Mouse (Mus musculus) activated CD4-positive, CD25-positive, alpha-beta regulatory T cell, adult 4 months (primary cell): ENCODE measurements around the gene Mvp. TPM values are rescaled to one million over a fixed set of nuclear protein-coding genes. Genes with fewer than 3 reads are reported as not detected.

Source experiments
- ATAC-seq: one replicate; pipeline ENCODE4 v1.8.0; 2017
- polyA plus RNA-seq, 2 experiments: library from polyadenylated mRNA; unstranded; fragments of 100-300 nt; shearing (Covaris generic); gene quantifications; one replicate each; pipeline ENCODE4 v1.2.1; 2017

The Mvp gene
- polyA plus RNA-seq, 2 experiments from 2014 or later: 12.5 to 18.3 TPM

- ATAC-seq: peak; percentile 74
Observed at GRCm38 (mm10) chr7:126949793-126950646, 64.4 kb downstream of the Mvp start, which contains the start of gene Sez6l2. Gene Sez6l2, plus strand, starts transcription at chr7:126950563.

DNA sequence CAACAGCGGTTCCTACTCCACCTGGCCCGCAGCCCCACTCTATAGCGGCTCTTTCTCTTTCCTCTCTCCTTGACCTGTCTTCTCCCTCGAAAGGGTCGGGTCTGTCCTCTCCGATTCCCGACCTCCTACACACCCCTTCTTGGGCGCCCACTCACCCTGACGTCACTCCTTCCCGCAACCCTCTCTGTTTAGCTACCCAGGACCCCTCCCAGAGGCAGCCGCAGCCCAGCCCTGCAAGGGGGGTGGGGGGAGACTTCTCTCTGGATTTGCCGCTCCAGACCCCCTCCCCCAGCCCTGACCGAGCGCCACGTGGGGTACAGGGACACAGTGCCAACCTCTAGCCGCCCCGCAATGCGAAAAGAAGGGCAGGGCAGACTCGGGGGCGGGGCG lies 65.0 kb downstream of the Mvp start, which contains the start of gene Asphd1:
Gene Asphd1 (minus strand): TSS at position 180 of the 390 bp plus-strand sequence.
- no peak for ATAC-seq

DNA sequence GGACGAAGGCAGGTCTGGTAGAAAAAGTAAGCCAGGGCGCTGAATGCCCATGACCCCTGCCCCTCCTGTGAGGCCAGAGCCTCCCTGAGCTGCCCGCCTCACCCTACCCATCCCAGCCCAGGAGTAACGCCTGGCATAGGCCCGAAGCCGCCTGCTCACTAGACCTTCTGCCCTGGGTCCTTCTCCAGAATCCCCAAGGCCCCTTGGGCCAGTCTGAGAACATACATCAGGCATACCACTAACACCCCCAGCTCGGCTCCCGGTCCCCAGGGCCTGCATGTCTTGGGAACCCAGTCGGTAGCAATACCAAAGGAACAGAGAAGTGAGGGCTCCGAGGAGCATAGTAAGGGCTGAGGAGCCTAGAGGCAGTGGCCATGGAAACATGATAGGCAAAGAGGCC lies 65.8 kb downstream of the Mvp start:
- ATAC-seq: no peak

- ATAC-seq: no peak
Observed at GRCm38 (mm10) chr7:126946530-126946929, 67.9 kb downstream of the Mvp start.

DNA sequence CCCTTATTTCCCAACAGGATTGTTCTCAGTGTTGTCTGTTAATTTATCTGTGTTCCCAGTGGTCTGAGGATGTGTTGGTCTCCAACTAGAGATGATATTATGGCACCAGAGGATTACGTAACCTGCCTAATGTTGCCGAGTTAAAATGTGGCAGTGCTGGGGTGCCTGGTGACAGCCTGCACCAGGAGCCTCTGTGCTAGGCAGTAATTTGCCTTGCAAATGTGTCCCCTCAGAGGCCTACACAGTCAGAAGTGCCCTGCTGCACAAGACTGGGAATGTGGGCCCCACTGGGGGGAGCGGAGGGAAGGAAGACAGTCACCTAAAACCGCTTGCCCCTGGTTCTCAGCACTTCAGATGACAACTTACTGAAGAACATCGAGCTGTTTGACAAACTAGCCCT lies 72.6 kb downstream of the Mvp start:
- no peak for ATAC-seq

- no peak for ATAC-seq
Observed at GRCm38 (mm10) chr7:126941171-126941570, 73.2 kb downstream of the Mvp start.

Other genes with a start within 250 kb of the Mvp start
- 100 to 1,000 TPM; 144 to 253 TPM for gene Gdpd3, start 248.3 kb downstream of the Mvp start, polyA plus RNA-seq
- 100 to 1,000 TPM; 101 to 105 TPM for gene Ypel3, start 237.7 kb downstream of the Mvp start, polyA plus RNA-seq
- gene Tbx6, start 233.1 kb downstream of the Mvp start, polyA plus RNA-seq: 1 to 10 TPM; 2.7 to 2.8 TPM
- gene Ppp4c, start 222.1 kb downstream of the Mvp start, polyA plus RNA-seq: 100 to 1,000 TPM; 133 to 149 TPM
- gene Fam57b, start 217.0 kb downstream of the Mvp start, polyA plus RNA-seq: not detected
- not detected for gene 4930451I11Rik, start 183.0 kb downstream of the Mvp start, polyA plus RNA-seq
- gene Doc2a, start 167.2 kb downstream of the Mvp start, polyA plus RNA-seq: not detected
- 10 to 100 TPM; 10.5 to 18.4 TPM for gene Hirip3, start 152.6 kb downstream of the Mvp start, polyA plus RNA-seq
- gene Ino80e, start 152.2 kb downstream of the Mvp start, polyA plus RNA-seq: 10 to 100 TPM; 54.8 to 82.2 TPM
- gene Taok2, start 129.9 kb downstream of the Mvp start, polyA plus RNA-seq: 10 to 100 TPM; 16.8 to 19.5 TPM
- 10 to 100 TPM; 43.7 to 56.1 TPM for gene Tmem219, start 91.7 kb downstream of the Mvp start, polyA plus RNA-seq
- 1 to 10 TPM; 7.7 to 8.4 TPM for gene Kctd13, start 85.7 kb downstream of the Mvp start, polyA plus RNA-seq
- gene Asphd1, start 65.0 kb downstream of the Mvp start, polyA plus RNA-seq: under 1 TPM in 1 of 2 experiments, not detected in 1; 0.46 TPM
- gene Sez6l2, start 64.1 kb downstream of the Mvp start, polyA plus RNA-seq: under 1 TPM; 0.17 to 0.58 TPM
- gene Cdipt, start 38.7 kb downstream of the Mvp start, polyA plus RNA-seq: 100 to 1,000 TPM; 119 to 136 TPM
- 1 to 10 TPM in 1 of 2 experiments, under 1 TPM in 1; 0.37 to 1.5 TPM for gene Cdiptos, start 38.5 kb downstream of the Mvp start, polyA plus RNA-seq
- not detected for gene Pagr1b, start 1.9 kb upstream of the Mvp start, polyA plus RNA-seq
- gene Pagr1a, start 2.7 kb upstream of the Mvp start, polyA plus RNA-seq: 10 to 100 TPM; 39.6 to 56.7 TPM
- gene Gm42742, start 6.5 kb upstream of the Mvp start, polyA plus RNA-seq: 10 to 100 TPM; 26.4 to 31.8 TPM
- gene Prrt2, start 6.6 kb upstream of the Mvp start, polyA plus RNA-seq: 1 to 10 TPM in 1 of 2 experiments, not detected in 1; 2.1 TPM
- 10 to 100 TPM; 19.0 to 19.1 TPM for gene Maz, start 12.4 kb upstream of the Mvp start, polyA plus RNA-seq
- 10 to 100 TPM; 38.7 to 48.2 TPM for gene Kif22, start 27.9 kb upstream of the Mvp start, polyA plus RNA-seq
- gene Zg16, start 72.7 kb upstream of the Mvp start, polyA plus RNA-seq: not detected
- gene AI467606, start 76.7 kb upstream of the Mvp start, polyA plus RNA-seq: 100 to 1,000 TPM; 258 to 336 TPM
- 10 to 100 TPM in 1 of 2 experiments, 1 to 10 TPM in 1; 9.2 to 11.7 TPM for gene Qprt, start 107.6 kb upstream of the Mvp start, polyA plus RNA-seq
- gene Spn, start 123.2 kb upstream of the Mvp start, polyA plus RNA-seq: 100 to 1,000 TPM; 157 to 159 TPM
- gene Cd2bp2, start 181.4 kb upstream of the Mvp start, polyA plus RNA-seq: 10 to 100 TPM; 38.9 to 50.5 TPM
- 10 to 100 TPM; 13.6 to 18.9 TPM for gene Tbc1d10b, start 193.8 kb upstream of the Mvp start, polyA plus RNA-seq
- 10 to 100 TPM; 26.7 to 30.7 TPM for gene Mylpf, start 194.3 kb upstream of the Mvp start, polyA plus RNA-seq
- gene Zfp553, start 218.4 kb upstream of the Mvp start, polyA plus RNA-seq: 1 to 10 TPM; 4.1 to 8.0 TPM
- gene Sept1, start 218.5 kb upstream of the Mvp start, polyA plus RNA-seq: 100 to 1,000 TPM; 811 to 836 TPM
- gene Zfp771, start 229.7 kb upstream of the Mvp start, polyA plus RNA-seq: 1 to 10 TPM in 1 of 2 experiments, under 1 TPM in 1; 0.29 to 1.1 TPM
- 10 to 100 TPM; 48.1 to 69.5 TPM for gene Dctpp1, start 246.1 kb upstream of the Mvp start, polyA plus RNA-seq